Mouse (Mus musculus): Measurements from ENCODE around the gene Zmat5. TPM values are rescaled to one million over a fixed set of nuclear protein-coding genes. Genes with fewer than 3 reads are reported as not detected.

Zmat5 gene
- total RNA-seq, 2 experiments from 2014 or later, result 30.2 to 36.7 TPM

DNA sequence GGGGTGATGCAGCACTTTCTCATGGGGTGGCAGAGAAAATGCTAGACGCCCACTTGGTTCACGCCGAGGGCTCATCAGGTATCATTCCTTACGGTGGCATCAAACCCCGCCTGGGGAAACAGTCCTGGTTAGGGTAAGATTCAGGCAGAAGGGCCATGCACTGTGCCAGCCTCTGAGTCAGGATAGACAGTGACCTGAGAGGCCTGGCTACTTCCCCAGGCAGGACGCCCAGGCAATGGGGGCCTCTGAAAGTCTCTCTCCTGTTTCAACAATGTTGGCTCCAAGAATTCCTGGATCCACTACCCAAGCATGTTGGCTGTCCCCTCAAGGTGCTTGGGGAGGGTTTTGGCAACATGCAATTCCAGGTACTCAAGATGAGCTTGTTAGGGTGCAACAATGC lies 65.4 kb downstream of the Zmat5 start:
- DNase-seq (ENCODE audit: low spot score in 2 of 2), result no peak

GRCm38 (mm10) chr11:4771756-4772155 lies 67.3 kb downstream of the Zmat5 start:
- DNase-seq (ENCODE audit: low spot score in 2 of 2), result no peak

DNA sequence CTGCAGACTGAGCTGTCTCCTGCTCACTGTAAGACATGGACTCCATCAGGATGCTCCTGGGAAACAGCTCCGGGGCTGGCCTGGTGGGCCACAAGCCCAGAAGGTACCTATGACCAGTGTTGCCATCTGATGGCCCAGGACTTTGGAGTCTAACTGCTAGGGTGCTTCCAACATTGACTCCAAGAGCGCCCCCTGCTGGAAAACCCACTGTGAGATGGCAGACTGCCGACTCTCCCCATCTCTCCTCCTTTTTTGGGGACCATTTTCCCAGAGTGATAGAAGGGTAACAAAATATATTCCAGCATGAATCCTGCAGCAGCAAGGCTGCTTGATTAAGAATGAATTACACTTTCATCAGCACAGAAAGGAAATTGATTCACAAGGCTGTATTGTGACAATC lies 68.4 kb downstream of the Zmat5 start:
- peak; percentile 53 to 62 for DNase-seq (ENCODE audit: low spot score in 2 of 2)

DNA sequence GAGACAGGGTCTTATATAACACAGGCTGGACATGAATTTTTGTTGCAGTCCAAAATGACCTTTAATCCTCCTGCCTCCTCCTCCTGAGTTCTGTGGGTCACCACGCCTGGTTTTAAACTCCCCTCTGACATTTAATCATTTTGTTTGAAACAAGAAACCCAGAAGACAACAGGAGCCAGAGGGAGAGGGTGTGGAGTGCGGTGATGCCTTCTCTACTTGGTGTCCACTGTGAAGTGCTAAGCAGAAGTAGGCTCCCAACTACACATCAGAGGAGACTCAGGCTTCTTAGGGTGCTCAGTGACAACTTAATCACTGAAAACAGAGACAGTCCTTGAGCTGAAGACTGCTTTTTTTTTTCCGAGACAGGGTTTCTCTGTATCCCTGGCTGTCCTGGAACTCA lies 76.4 kb downstream of the Zmat5 start:
- no peak for DNase-seq (ENCODE audit: low spot score in 2 of 2)

DNA sequence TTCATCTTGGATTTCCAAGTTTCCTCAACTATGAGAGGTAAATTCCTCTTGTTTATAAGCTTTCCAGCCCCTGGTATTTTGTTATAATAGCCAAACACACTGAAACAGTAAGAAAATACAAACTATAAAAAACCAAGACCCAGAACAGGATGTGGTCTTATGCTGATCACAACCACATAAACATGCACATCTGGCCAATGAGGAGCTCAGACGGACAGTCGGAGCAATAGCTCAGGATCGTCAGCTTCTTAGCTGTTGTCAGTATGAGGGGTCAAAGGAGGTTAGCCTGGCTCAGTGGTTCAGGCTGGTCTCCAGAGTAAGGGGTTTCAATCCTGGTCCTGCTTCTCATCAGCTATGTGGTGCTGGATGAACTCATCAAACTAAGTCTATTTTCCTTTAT lies 78.6 kb downstream of the Zmat5 start:
- no peak for DNase-seq (ENCODE audit: low spot score in 2 of 2)

GRCm38 (mm10) chr11:4784629-4785142 lies 80.2 kb downstream of the Zmat5 start:
- no peak for DNase-seq (ENCODE audit: low spot score in 2 of 2)

Other genes with a start within 250 kb of the Zmat5 start
- 10 to 100 TPM; 63.4 to 64.9 TPM for gene Mtmr3, start 109.8 kb upstream of the Zmat5 start, total RNA-seq (2021)
- gene Gm11032, start 84.6 kb upstream of the Zmat5 start, total RNA-seq (2021), result not detected
- gene Ascc2, start 66.9 kb upstream of the Zmat5 start, total RNA-seq (2021), result 10 to 100 TPM; 24.1 to 24.4 TPM
- 100 to 1,000 TPM; 480 to 497 TPM for gene Uqcr10, start 336 bp upstream of the Zmat5 start, total RNA-seq (2021)
- gene Cabp7, start 42.1 kb downstream of the Zmat5 start, total RNA-seq (2021), result 100 to 1,000 TPM; 138 to 156 TPM
- gene Nf2, start 144.9 kb downstream of the Zmat5 start, total RNA-seq (2021), result 100 to 1,000 TPM; 148 to 156 TPM
- gene Nipsnap1, start 169.3 kb downstream of the Zmat5 start, total RNA-seq (2021), result 10 to 100 TPM; 83.4 to 91.1 TPM
- gene Thoc5, start 190.6 kb downstream of the Zmat5 start, total RNA-seq (2021), result 10 to 100 TPM; 35.5 to 40.3 TPM
- 10 to 100 TPM; 52.0 to 59.9 TPM for gene Nefh, start 243.4 kb downstream of the Zmat5 start, total RNA-seq (2021)

Measured in layer of hippocampus, postnatal 14 days (tissue).